Mouse (Mus musculus) erythroblast, adult 5-6 weeks (primary cell): Measurements from ENCODE around the gene Moxd1. TPM values are rescaled to one million over a fixed set of nuclear protein-coding genes. Genes with fewer than 3 reads are reported as not detected.

ENCODE experiments used
- ATAC-seq: replicated peaks from 2 replicates; pipeline ENCODE4 v1.8.0; 2016; ENCODE audit warnings: moderate number of reproducible peaks, mild to moderate bottlenecking, moderate TSS enrichment, inconsistent platforms; ENCODE audit not compliant: poor library complexity, low FRiP score, severe bottlenecking
- total RNA-seq, 2 experiments: library from RNA; stranded (forward) in 1 of 2; stranded (reverse) in 1 of 2; fragments of 150-400 nt in 1 of 2; fragments of 200-764, 138-1000 nt in 1 of 2; gene quantifications; 2 replicates each; pipeline versions ENCODE4 v1.2.3 to v1.2.4; 2015 to 2017; ENCODE audit warnings: low replicate concordance in 2 of 2

Gene Moxd1
- total RNA-seq, 2 experiments from 2014 or later: not detected

DNA sequence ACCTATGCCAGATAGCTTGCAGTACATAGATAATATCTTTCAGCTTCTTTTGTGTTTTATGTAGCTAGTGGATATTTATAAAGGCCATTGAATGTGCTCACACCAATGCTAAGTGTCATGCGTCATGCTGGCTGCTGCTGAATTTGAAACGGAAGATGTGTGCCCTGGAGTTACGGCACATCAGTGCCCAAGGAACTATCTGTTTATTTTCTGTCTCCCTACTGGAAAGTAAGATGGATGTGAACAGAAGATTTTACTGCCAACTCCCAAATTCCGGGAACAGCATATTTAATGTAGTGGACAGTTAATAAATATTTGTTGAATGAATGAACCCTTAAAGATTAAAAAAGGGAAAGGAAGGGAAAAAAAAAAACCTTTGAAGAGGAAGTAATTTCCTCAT, 119.8 kb downstream of the Moxd1 start:
- ATAC-seq: no peak

Other genes starting within 250 kb of the Moxd1 start
- not detected in 2 replicates for gene Taar6, start 237.9 kb upstream of the Moxd1 start, total RNA-seq (2015; ENCODE audit: low replicate concordance)
- not detected in 2 replicates for gene Taar6, start 237.9 kb upstream of the Moxd1 start, total RNA-seq (2017; ENCODE audit: low replicate concordance)
- gene Taar7a, start 230.0 kb upstream of the Moxd1 start, total RNA-seq (2015; ENCODE audit: low replicate concordance): not detected in 2 replicates
- gene Taar7a, start 230.0 kb upstream of the Moxd1 start, total RNA-seq (2017; ENCODE audit: low replicate concordance): not detected in 2 replicates
- not detected in 2 replicates for gene Taar7b, start 223.6 kb upstream of the Moxd1 start, total RNA-seq (2015; ENCODE audit: low replicate concordance)
- gene Taar7b, start 223.6 kb upstream of the Moxd1 start, total RNA-seq (2017; ENCODE audit: low replicate concordance): not detected in 2 replicates
- gene Taar7d, start 196.3 kb upstream of the Moxd1 start, total RNA-seq (2015; ENCODE audit: low replicate concordance): not detected in 2 replicates
- not detected in 2 replicates for gene Taar7d, start 196.3 kb upstream of the Moxd1 start, total RNA-seq (2017; ENCODE audit: low replicate concordance)
- not detected in 2 replicates for gene Taar7e, start 185.9 kb upstream of the Moxd1 start, total RNA-seq (2015; ENCODE audit: low replicate concordance)
- not detected in 2 replicates for gene Taar7e, start 185.9 kb upstream of the Moxd1 start, total RNA-seq (2017; ENCODE audit: low replicate concordance)
- gene Taar7f, start 174.0 kb upstream of the Moxd1 start, total RNA-seq (2015; ENCODE audit: low replicate concordance): not detected in 2 replicates
- not detected in 2 replicates for gene Taar7f, start 174.0 kb upstream of the Moxd1 start, total RNA-seq (2017; ENCODE audit: low replicate concordance)
- not detected in 2 replicates for gene Taar8a, start 147.0 kb upstream of the Moxd1 start, total RNA-seq (2015; ENCODE audit: low replicate concordance)
- gene Taar8a, start 147.0 kb upstream of the Moxd1 start, total RNA-seq (2017; ENCODE audit: low replicate concordance): not detected in 2 replicates
- gene Taar8b, start 131.2 kb upstream of the Moxd1 start, total RNA-seq (2015; ENCODE audit: low replicate concordance): not detected in 2 replicates
- not detected in 2 replicates for gene Taar8b, start 131.2 kb upstream of the Moxd1 start, total RNA-seq (2017; ENCODE audit: low replicate concordance)
- gene Taar8c, start 121.6 kb upstream of the Moxd1 start, total RNA-seq (2015; ENCODE audit: low replicate concordance): not detected in 2 replicates
- not detected in 2 replicates for gene Taar8c, start 121.6 kb upstream of the Moxd1 start, total RNA-seq (2017; ENCODE audit: low replicate concordance)
- not detected in 2 replicates for gene Taar9, start 114.0 kb upstream of the Moxd1 start, total RNA-seq (2015; ENCODE audit: low replicate concordance)
- gene Taar9, start 114.0 kb upstream of the Moxd1 start, total RNA-seq (2017; ENCODE audit: low replicate concordance): not detected in 2 replicates
- gene Stx7, start 74.2 kb upstream of the Moxd1 start, total RNA-seq (2015; ENCODE audit: low replicate concordance): 25.1 and 25.4 TPM in 2 replicates
- gene Stx7, start 74.2 kb upstream of the Moxd1 start, total RNA-seq (2017; ENCODE audit: low replicate concordance): 23.7 and 25.3 TPM in 2 replicates